Mouse (Mus musculus): Measurements from ENCODE around the gene Qpctl. TPM values are rescaled to one million over a fixed set of nuclear protein-coding genes. Genes with fewer than 3 reads are reported as not detected.

The Qpctl gene
- polyA plus RNA-seq (2014; fragmentation: Nextera tagmentation; extraction: Ambion mirVana): 11.1 and 14.0 TPM in 2 replicates

DNA sequence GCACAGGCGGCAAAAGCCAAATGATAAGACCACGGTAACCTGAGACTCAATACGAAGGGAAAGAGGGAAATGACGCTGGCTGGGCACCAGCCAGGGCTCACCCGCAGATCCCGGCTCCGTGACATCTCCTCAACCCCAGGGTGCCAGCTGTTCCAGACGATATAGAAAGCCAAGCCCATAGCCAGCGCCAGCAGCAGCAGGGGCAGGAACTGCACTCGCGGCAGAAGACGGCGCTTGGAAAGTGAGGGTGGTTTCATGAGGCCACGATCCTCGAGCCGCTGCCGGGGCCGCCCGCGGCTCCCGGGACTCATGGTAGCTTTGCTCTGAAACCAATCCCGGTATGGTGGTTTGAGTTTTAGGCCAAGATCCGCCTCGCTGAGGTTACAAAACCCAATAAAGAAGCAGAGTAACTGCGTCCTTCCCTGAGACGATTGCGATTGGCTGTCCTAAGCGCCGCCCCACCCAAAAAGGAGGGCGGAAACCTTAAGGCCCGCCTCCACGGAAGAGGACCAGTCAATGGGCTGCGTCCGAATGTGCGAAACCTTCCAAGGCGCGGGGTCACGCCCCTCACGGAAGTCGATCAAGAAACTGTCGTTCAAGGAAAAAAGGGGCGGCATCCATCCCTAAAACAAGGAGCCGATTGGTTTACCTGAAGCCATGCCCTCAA, at the start of gene Qpctl:
TSS of gene Qpctl (minus strand) at position 417 of the 667 bp plus-strand sequence.
- H3K27me3 ChIP-seq (replicated peaks; ENCODE audit: control insufficient read depth, insufficient read depth, low read length): no peaks in the 10 kb centered on the region
- H3K9me3 ChIP-seq (replicated peaks; ENCODE audit: control insufficient read depth, low read length): no peaks in the 10 kb centered on the region
- peaks cover 15% of the 10 kb centered on the region for H3K4me1 ChIP-seq (ENCODE audit: control insufficient read depth, insufficient read depth, low read length)
- ATAC-seq: peak; percentile 98
- H3K4me2 ChIP-seq (ENCODE audit: low read length): peak within 1 kb of the TSS; percentile 95
- H3K9ac ChIP-seq (ENCODE audit: low read length): peak within 1 kb of the TSS; percentile 76
- H3K4me3 ChIP-seq (ENCODE audit: low read depth, low read length): peak within 1 kb of the TSS; percentile 61
- H3K27ac ChIP-seq (ENCODE audit: low read depth, low read length): peak within 1 kb of the TSS; percentile 65
- H3K36me3 ChIP-seq (ENCODE audit: control insufficient read depth, insufficient read depth, low read length): peaks cover 26% of the 10 kb centered on the region
- WGBS: under 1% methylated on average over 43 of the region's 43 CpGs
- peak; percentile 99 for DNase-seq (ENCODE audit: low spot score)

GRCm38 (mm10) chr7:19197985-19198384, 48.9 kb upstream of the Qpctl start:
- H3K4me3 ChIP-seq (ENCODE audit: low read depth, low read length): no peak overlapping the region
- H3K4me2 ChIP-seq (ENCODE audit: low read length): no peak overlapping the region
- H3K27me3 ChIP-seq (replicated peaks; ENCODE audit: control insufficient read depth, insufficient read depth, low read length): no peaks in the 10 kb centered on the region
- H3K9me3 ChIP-seq (replicated peaks; ENCODE audit: control insufficient read depth, low read length): no peaks in the 10 kb centered on the region; the same call in 1 of the 2 replicates
- H3K4me1 ChIP-seq (ENCODE audit: control insufficient read depth, insufficient read depth, low read length): no peaks in the 10 kb centered on the region
- ATAC-seq: no peak
- H3K36me3 ChIP-seq (ENCODE audit: control insufficient read depth, insufficient read depth, low read length): peaks cover 55% of the 10 kb centered on the region
- no peak overlapping the region for H3K9ac ChIP-seq (ENCODE audit: low read length)
- H3K27ac ChIP-seq (ENCODE audit: low read depth, low read length): no peak overlapping the region
- no peak for DNase-seq (ENCODE audit: low spot score)
- whole genome bisulfite sequencing: 25% methylated on average over 2 of the region's 2 CpGs

DNA sequence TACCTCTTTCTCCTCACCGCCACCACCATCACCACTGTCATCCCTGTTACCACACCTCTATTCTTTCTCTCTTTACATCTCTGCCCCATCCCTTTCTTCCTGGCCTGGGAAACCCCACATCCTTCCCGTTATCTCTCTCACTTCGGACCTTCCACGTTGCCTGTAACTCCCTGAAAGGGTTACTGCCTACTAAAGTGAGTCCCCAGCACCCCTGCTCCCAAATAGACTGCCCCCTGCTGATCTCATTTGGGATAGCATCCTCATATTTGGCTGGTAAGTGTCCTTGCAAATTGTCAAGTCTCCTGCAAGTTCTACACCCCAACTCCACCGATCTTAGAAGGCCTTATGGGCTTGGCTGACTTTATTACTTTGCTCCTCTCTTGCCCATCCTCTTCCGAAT, 47.6 kb upstream of the Qpctl start:
- 65% methylated on average over 6 of the region's 6 CpGs for WGBS
- ATAC-seq (no peak), DNase-seq (ENCODE audit: low spot score) (peak; percentile 41)
- H3K36me3 ChIP-seq (ENCODE audit: control insufficient read depth, insufficient read depth, low read length): peaks cover 60% of the 10 kb centered on the region
- H3K9ac ChIP-seq (ENCODE audit: low read length): no peak overlapping the region
- no peaks in the 10 kb centered on the region; the same call in 1 of the 2 replicates for H3K9me3 ChIP-seq (replicated peaks; ENCODE audit: control insufficient read depth, low read length)
- no peaks in the 10 kb centered on the region for H3K27me3 ChIP-seq (replicated peaks; ENCODE audit: control insufficient read depth, insufficient read depth, low read length)
- no peaks in the 10 kb centered on the region for H3K4me1 ChIP-seq (ENCODE audit: control insufficient read depth, insufficient read depth, low read length)
- H3K27ac ChIP-seq (ENCODE audit: low read depth, low read length): no peak overlapping the region
- no peak overlapping the region for H3K4me3 ChIP-seq (ENCODE audit: low read depth, low read length)
- no peak overlapping the region for H3K4me2 ChIP-seq (ENCODE audit: low read length)

- Histone ChIP-seq H3K36me3 (ENCODE audit: control insufficient read depth, insufficient read depth, low read length) (peaks cover 58% of the 10 kb centered on the region), H3K27me3 (replicated peaks; ENCODE audit: control insufficient read depth, insufficient read depth, low read length) (no peaks in the 10 kb centered on the region), H3K9ac (ENCODE audit: low read length) (no peak overlapping the region), H3K4me3 (ENCODE audit: low read depth, low read length) (no peak overlapping the region), H3K9me3 (replicated peaks; ENCODE audit: control insufficient read depth, low read length) (no peaks in the 10 kb centered on the region; the same call in 1 of the 2 replicates), H3K4me1 (ENCODE audit: control insufficient read depth, insufficient read depth, low read length) (no peaks in the 10 kb centered on the region), H3K27ac (ENCODE audit: low read depth, low read length) (no peak overlapping the region), H3K4me2 (ENCODE audit: low read length) (no peak overlapping the region)
- no peak for ATAC-seq
- DNase-seq (ENCODE audit: low spot score): no peak
- 95% methylated on average over 4 of the region's 4 CpGs for WGBS
Observed at GRCm38 (mm10) chr7:19194676-19195075, 45.6 kb upstream of the Qpctl start.

DNA sequence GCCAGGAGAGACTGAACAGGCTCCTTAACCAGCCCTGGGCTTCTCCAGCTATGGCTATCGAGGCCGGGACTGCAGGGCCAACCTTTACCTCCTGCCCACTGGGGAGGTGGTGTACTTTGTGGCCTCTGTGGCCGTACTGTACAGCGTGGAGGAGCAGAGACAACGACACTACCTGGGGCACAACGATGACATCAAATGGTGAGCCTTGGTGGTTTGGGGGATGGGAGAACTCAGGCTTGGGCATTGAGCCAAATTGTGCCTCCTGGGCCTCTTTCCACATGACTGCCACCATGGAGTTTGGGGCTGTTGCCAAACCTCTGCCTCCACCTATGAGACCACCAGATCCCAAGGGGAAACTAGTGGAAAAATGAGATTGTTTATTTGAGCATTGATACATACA, 35.7 kb upstream of the Qpctl start:
- Histone ChIP-seq H3K4me3 (ENCODE audit: low read depth, low read length) (no peak overlapping the region), H3K4me1 (ENCODE audit: control insufficient read depth, insufficient read depth, low read length) (peaks cover 20% of the 10 kb centered on the region), H3K4me2 (ENCODE audit: low read length) (peak overlapping the region; percentile 11), H3K27me3 (replicated peaks; ENCODE audit: control insufficient read depth, insufficient read depth, low read length) (peaks cover 5% of the 10 kb centered on the region), H3K9me3 (replicated peaks; ENCODE audit: control insufficient read depth, low read length) (no peaks in the 10 kb centered on the region), H3K36me3 (ENCODE audit: control insufficient read depth, insufficient read depth, low read length) (peaks cover 27% of the 10 kb centered on the region), H3K27ac (ENCODE audit: low read depth, low read length) (peak overlapping the region; percentile 79; the same call in 1 of the 2 replicates), H3K9ac (ENCODE audit: low read length) (no peak overlapping the region)
- WGBS: 40% methylated on average over 6 of the region's 6 CpGs
- DNase-seq (ENCODE audit: low spot score) (peak; percentile 80), ATAC-seq (peak; percentile 74)

- peaks cover 10% of the 10 kb centered on the region for H3K27me3 ChIP-seq (replicated peaks; ENCODE audit: control insufficient read depth, insufficient read depth, low read length)
- no peak overlapping the region for H3K9ac ChIP-seq (ENCODE audit: low read length)
- H3K9me3 ChIP-seq (replicated peaks; ENCODE audit: control insufficient read depth, low read length): no peaks in the 10 kb centered on the region
- H3K4me1 ChIP-seq (ENCODE audit: control insufficient read depth, insufficient read depth, low read length): peaks cover 20% of the 10 kb centered on the region
- peak overlapping the region; percentile 79; the same call in 1 of the 2 replicates for H3K27ac ChIP-seq (ENCODE audit: low read depth, low read length)
- peak overlapping the region; percentile 11; the same call in 1 of the 2 replicates for H3K4me2 ChIP-seq (ENCODE audit: low read length)
- ATAC-seq: 0 out of 2 replicates have a peak, but pooled peaks have one; percentile 21
- no peak overlapping the region for H3K4me3 ChIP-seq (ENCODE audit: low read depth, low read length)
- 40% methylated on average over 2 of the region's 2 CpGs for WGBS
- peaks cover 27% of the 10 kb centered on the region for H3K36me3 ChIP-seq (ENCODE audit: control insufficient read depth, insufficient read depth, low read length)
- DNase-seq (ENCODE audit: low spot score): peak; percentile 30
Observed at GRCm38 (mm10) chr7:19184250-19184649, 35.2 kb upstream of the Qpctl start.

DNA sequence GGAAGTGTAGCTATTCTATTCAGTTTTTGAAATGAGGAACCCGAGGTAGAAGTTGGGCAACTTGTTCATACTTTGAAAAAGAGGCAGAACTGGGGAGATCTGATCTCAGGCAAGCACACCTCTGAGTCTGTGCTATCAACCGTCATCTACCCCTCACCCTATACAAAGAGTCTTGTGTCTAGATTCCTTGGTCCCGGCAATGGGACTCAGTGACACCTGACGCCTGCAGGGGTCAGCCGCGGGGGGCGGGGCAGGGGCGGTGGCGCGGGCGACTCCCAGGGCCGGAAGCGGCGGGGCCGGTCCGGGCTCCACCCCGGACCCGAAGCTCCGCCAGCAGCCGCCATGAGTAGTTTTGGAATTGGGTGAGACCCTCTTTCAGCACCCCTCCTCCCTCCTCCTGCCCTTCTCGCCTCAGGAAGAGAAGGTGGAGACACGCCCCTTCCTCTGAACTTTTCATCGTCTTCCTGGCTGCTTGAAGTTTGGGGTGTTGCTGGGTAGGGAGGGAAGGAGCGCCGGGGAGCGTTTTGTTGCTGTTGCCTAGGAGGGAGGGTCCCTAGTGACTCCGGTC, 31.9 kb upstream of the Qpctl start:
- peaks cover 18% of the 10 kb centered on the region for H3K36me3 ChIP-seq (ENCODE audit: control insufficient read depth, insufficient read depth, low read length)
- peaks cover 28% of the 10 kb centered on the region for H3K4me1 ChIP-seq (ENCODE audit: control insufficient read depth, insufficient read depth, low read length)
- H3K27me3 ChIP-seq (replicated peaks; ENCODE audit: control insufficient read depth, insufficient read depth, low read length): peaks cover 25% of the 10 kb centered on the region
- ATAC-seq: no peak
- H3K4me3 ChIP-seq (ENCODE audit: low read depth, low read length): peak overlapping the region; percentile 36
- no peak for DNase-seq (ENCODE audit: low spot score)
- H3K9me3 ChIP-seq (replicated peaks; ENCODE audit: control insufficient read depth, low read length): no peaks in the 10 kb centered on the region
- H3K4me2 ChIP-seq (ENCODE audit: low read length): peak overlapping the region; percentile 54
- 2% methylated on average over 21 of the region's 27 CpGs for WGBS
- H3K27ac ChIP-seq (ENCODE audit: low read depth, low read length): no peak overlapping the region
- peak overlapping the region; percentile 54 for H3K9ac ChIP-seq (ENCODE audit: low read length)

- Histone ChIP-seq H3K36me3 (ENCODE audit: control insufficient read depth, insufficient read depth, low read length) (peaks cover 13% of the 10 kb centered on the region), H3K9ac (ENCODE audit: low read length) (no peak overlapping the region; the same call in 1 of the 2 replicates), H3K4me2 (ENCODE audit: low read length) (0 out of 2 replicates have a peak overlapping the region, but pooled peaks have one; percentile 63), H3K27me3 (replicated peaks; ENCODE audit: control insufficient read depth, insufficient read depth, low read length) (peaks cover 25% of the 10 kb centered on the region), H3K9me3 (replicated peaks; ENCODE audit: control insufficient read depth, low read length) (no peaks in the 10 kb centered on the region), H3K4me3 (ENCODE audit: low read depth, low read length) (no peak overlapping the region), H3K4me1 (ENCODE audit: control insufficient read depth, insufficient read depth, low read length) (peaks cover 21% of the 10 kb centered on the region), H3K27ac (ENCODE audit: low read depth, low read length) (no peak overlapping the region)
- WGBS: 50% methylated on average over 6 of the region's 6 CpGs
- no peak for DNase-seq (ENCODE audit: low spot score)
- ATAC-seq: no peak
Observed at GRCm38 (mm10) chr7:19179936-19180335, 30.8 kb upstream of the Qpctl start.

GRCm38 (mm10) chr7:19179173-19179572, 30.1 kb upstream of the Qpctl start:
- Histone ChIP-seq H3K27ac (ENCODE audit: low read depth, low read length) (no peak overlapping the region), H3K4me3 (ENCODE audit: low read depth, low read length) (peak overlapping the region; percentile 24), H3K4me1 (ENCODE audit: control insufficient read depth, insufficient read depth, low read length) (peaks cover 14% of the 10 kb centered on the region; the same call in 1 of the 2 replicates), H3K27me3 (replicated peaks; ENCODE audit: control insufficient read depth, insufficient read depth, low read length) (peaks cover 25% of the 10 kb centered on the region), H3K9me3 (replicated peaks; ENCODE audit: control insufficient read depth, low read length) (no peaks in the 10 kb centered on the region), H3K4me2 (ENCODE audit: low read length) (peak overlapping the region; percentile 63), H3K36me3 (ENCODE audit: control insufficient read depth, insufficient read depth, low read length) (peaks cover 13% of the 10 kb centered on the region), H3K9ac (ENCODE audit: low read length) (peak overlapping the region; percentile 46; the same call in 1 of the 2 replicates)
- no peak for ATAC-seq
- peak; percentile 75 for DNase-seq (ENCODE audit: low spot score)
- under 1% methylated on average over 32 of the region's 32 CpGs for WGBS
